Mouse (Mus musculus): Measurements from ENCODE around the gene C130079G13Rik. TPM values are rescaled to one million over a fixed set of nuclear protein-coding genes. Genes with fewer than 3 reads are reported as not detected.

The C130079G13Rik gene
- not detected for polyA plus RNA-seq (2012; fragmentation: generic; extraction: Trizol)

DNA sequence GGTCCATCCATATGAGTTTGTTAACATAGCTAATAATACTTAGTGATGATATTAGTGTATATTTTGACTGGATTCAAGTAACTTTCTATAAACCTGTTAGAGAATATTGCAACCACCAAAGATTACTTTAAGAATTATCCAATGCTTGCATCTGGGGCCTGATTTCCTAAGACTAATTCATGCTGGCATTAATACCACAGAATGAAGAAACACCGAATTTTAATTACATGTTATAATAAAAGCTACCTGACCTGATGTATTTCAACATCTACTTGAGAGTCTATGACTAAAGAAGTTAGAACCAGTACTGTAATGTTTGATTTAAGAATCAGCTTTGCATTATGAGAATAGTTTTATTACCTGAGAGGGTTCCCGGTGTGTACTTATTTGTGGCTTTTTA, at the start of gene C130079G13Rik:
Gene C130079G13Rik, plus strand, starts transcription at position 301 of the 400 bp plus-strand sequence.

Other genes starting within 250 kb of the C130079G13Rik start
- not detected for gene Gm5538, start 195.4 kb upstream of the C130079G13Rik start, polyA plus RNA-seq (2012; fragmentation: generic; extraction: Trizol)
- not detected for gene Gm8298, start 64.2 kb upstream of the C130079G13Rik start, polyA plus RNA-seq (2012; fragmentation: generic; extraction: Trizol)
- not detected for gene Aadacl2, start 81.5 kb downstream of the C130079G13Rik start, polyA plus RNA-seq (2012; fragmentation: generic; extraction: Trizol)
- gene Aadac, start 100.5 kb downstream of the C130079G13Rik start, polyA plus RNA-seq (2012; fragmentation: generic; extraction: Trizol) = not detected
- gene Sucnr1, start 156.7 kb downstream of the C130079G13Rik start, polyA plus RNA-seq (2012; fragmentation: generic; extraction: Trizol) = not detected

All from C3H10T1/2 (cell line).